Mouse (Mus musculus) naive thymus-derived CD4-positive, alpha-beta T cell, adult 2 months (primary cell): ENCODE measurements around the gene Rtp4.

Experiments
- DNase-seq: peaks from one replicate; pipeline ENCODE4 v3.0.0-alpha.2; 2011; ENCODE audit warnings: low read depth

Rtp4 gene

GRCm38 (mm10) chr16:23591119-23592105, 71.3 kb downstream of the Rtp4 start:
- DNase-seq = no peak

- DNase-seq = no peak
Observed at GRCm38 (mm10) chr16:23592501-23592900, 72.4 kb downstream of the Rtp4 start.

DNA sequence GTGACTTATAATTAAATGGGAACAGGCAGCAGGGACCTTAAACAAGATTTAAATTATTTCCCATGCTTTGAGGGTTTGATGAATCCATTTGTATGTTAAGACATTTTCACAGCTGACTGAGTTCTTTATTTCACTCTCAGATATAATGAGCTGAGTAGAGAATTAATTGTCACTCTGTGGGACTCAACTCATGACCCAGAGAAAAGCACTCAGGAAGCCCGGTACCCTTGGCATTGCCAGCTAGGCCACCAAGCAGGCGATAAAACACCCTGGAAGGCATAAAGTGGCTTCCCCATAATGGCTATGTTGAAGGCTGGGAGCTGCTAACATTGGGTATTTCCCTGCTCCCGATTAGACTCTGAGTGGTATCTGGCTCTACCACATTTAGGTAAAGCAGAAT, 76.6 kb downstream of the Rtp4 start:
- no peak for DNase-seq

DNA sequence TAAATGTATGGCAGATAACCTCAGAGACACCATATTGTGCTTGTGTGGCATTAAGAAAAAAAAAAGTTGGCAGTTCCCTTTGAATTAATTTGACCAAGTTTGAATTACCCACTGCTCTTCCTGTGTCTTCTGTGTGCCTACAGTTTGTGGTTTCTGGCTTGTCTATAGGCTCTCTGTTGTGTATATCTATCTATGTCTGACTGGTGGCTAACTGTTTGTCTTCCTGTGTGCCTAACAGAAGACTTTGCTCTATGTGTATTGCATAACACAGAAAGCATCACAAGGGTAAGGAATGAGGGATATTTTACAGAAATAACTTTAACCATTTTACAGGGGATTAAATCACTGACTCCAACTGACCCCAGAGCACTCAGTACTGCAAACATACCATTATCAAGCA, 77.9 kb downstream of the Rtp4 start:
- DNase-seq = no peak

DNA sequence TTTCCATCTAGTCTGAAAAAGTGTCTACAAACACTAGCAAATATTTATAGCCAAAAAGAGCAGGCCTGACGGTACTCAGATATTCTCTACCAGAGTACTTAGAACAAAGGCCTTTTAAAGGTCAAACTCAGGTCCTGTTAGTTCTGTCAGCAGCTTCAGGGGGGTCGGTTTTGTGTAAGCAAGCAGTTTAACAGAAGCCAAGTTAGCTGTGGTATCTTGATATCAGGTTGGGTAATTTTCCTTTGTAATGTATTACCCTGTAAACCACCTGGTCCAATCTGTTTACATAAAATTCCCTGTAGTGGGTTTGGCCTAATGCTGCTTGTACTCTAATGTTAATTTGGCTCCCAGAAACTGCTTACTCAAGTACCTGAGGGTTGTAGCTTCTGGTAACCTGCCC, 86.1 kb downstream of the Rtp4 start:
- no peak for DNase-seq

GRCm38 (mm10) chr16:23606651-23607050, 86.6 kb downstream of the Rtp4 start:
- DNase-seq = no peak

DNA sequence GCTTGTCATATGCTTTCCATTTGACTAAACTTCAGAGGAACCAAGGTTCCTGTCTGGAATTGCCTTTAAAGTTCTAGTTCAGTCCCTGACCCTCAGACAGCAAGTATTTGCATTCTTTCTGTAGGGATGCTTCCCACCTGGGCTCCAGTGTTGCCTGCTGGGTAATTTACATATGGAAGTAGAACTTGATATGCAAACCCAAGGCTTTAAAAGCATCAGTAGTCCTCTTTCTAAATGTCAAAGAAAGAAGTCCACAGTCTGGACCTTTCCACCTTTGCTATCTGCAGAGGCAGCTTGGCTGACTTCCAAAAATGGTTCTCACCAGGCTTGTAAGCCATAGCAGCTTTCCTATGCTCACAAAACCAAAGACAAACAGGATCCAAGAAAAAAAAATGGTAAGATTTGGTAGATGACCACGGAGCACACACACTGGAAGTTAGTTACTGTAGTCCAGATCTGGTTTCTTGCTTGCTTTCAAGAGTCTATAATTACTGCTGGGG, 87.9 kb downstream of the Rtp4 start:
- DNase-seq = no peak

- peak; percentile 83 for DNase-seq
Observed at GRCm38 (mm10) chr16:23609748-23610185, 89.7 kb downstream of the Rtp4 start.

- no peak for DNase-seq
Observed at GRCm38 (mm10) chr16:23624205-23624604, 104.1 kb downstream of the Rtp4 start.

DNA sequence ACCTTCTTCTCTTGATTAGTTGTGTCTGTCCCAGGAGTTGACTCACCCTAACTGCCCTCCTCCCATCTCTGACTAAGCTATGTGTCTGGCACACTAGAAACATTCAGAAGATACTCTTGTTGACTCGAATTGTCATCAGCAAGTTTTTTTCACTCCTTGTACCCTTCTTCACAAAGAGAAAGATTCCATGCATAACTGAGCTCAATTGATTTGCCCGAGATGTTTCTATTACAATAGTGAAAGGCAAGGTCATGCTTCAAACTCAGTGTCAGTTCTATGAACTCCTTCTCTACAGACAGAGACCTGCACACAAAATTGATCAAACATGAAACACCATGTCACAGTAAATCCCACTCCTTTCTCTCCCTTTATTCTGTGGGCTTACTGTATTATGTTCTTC, 111.4 kb downstream of the Rtp4 start:
- DNase-seq = no peak

- peak; percentile 33 for DNase-seq
Observed at GRCm38 (mm10) chr16:23632681-23633080, 112.6 kb downstream of the Rtp4 start.

GRCm38 (mm10) chr16:23653028-23653427, 132.9 kb downstream of the Rtp4 start:
- no peak for DNase-seq

DNA sequence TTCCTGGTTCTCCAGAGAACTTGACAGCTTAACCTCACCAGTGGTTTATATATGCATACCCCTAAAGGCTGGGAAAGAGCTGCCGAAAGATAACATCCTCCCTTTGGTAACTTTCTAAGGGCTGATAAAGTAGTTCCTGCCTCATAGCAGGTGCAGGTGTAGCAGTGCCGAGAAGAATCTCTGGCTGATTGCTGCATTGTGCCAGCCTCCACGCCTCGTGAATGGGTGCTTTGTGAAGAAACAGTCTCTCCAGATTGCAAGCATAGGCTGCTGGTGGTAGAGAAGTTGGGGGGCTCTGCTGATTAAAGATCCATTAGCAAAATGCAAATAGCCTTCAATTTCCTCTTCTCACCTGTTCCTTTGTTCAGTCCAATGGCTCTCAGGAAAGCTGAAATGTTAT, 133.4 kb downstream of the Rtp4 start:
- no peak for DNase-seq

DNA sequence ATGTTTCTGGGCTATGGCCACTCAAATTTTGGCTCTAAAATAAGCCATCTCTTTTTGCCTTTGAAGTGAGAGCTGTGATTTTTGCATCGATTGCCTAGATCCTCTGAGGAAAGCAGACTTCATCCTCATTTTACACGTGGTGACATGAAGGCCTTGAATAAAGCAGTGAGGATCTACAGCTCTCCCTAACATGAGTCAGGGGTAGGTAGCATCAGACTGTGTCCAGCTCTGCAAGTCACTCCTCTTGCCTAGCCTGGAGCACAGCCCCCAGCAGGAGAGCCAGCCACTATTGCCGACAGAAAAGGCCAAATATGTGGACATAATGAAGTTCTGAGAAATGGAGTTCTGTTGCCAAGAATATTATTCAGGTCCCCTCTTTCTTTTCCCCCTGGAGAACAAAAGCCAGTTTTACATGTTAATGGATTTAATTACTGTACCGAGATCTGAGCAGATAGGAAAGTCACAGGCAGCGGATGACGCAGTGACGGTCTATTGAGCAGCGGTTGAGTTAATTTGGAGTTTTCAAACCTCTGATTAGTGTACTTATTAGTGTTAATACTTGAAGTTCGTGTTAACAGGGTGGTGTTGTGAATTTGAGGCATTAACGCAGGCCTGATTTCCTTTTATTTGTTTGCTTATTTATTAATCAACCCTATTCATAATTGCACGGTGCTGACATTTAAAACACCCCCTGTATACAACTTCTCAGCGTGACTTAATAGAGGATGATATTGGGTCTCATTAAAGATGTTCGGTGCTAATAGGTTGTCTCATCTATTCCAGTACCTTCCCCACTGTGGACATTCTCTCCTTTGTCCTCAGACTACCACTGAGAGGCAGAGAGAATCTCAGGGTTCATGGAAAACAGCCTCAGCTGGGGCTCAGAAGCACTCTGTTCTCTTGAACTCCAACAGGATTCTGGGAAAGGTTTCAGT, 139.8 kb downstream of the Rtp4 start:
- no peak for DNase-seq
